13 mouse cellular contexts compared by ENCODE assay signal in genomic region chr11:51394301-51394865, GRCm38 (mm10).
"Had no signal": no experiment of that assay in that cellular context is flagged by ENCODE, and none has a peak within 500 bp of the region (broad histone marks: within the 10 kb centered on the region; RNA-seq: fewer than 3 reads in every experiment).

No protein-coding gene starts in this region.

- H3K4me1 ChIP-seq: midbrain, embryonic 13.5 days had no signal

- H3K27ac ChIP-seq: kidney, embryonic 15.5 days; left cerebral cortex, adult 2 months; liver, embryonic 14.5 days; midbrain, embryonic 13.5 days; neural tube, embryonic 15.5 days had no signal

- H3K4me3 ChIP-seq: kidney, embryonic 15.5 days; left cerebral cortex, adult 2 months; midbrain, embryonic 13.5 days; neural tube, embryonic 15.5 days had no signal

- H3K9ac ChIP-seq: kidney, embryonic 15.5 days; liver, embryonic 14.5 days; midbrain, embryonic 13.5 days; neural tube, embryonic 15.5 days had no signal

- DNase-seq: kidney, adult 2 months; kidney, postnatal 14 days; lung, adult 18-20 months; lung, postnatal 36 days; right cerebral cortex, adult 18-20 months; right cerebral cortex, postnatal 25 days; thymus, postnatal 36 days had no signal

- H3K36me3 ChIP-seq: kidney, embryonic 15.5 days; midbrain, embryonic 13.5 days; neural tube, embryonic 15.5 days had no signal

- ATAC-seq: intestine, embryonic 16.5 days; midbrain, embryonic 13.5 days had no signal

- H3K4me2 ChIP-seq: kidney, embryonic 15.5 days; midbrain, embryonic 13.5 days; neural tube, embryonic 15.5 days had no signal

- H3K9me3 ChIP-seq: kidney, embryonic 15.5 days; midbrain, embryonic 13.5 days; neural tube, embryonic 15.5 days had no signal

- H3K27me3 ChIP-seq: kidney, embryonic 15.5 days; midbrain, embryonic 13.5 days; neural tube, embryonic 15.5 days had no signal
